Mouse (Mus musculus): ENCODE results near the gene Vsig10. TPM values are rescaled to one million over a fixed set of nuclear protein-coding genes. Genes with fewer than 3 reads are reported as not detected.

Vsig10 gene
- polyA plus RNA-seq, 1 experiment, result 17.2 TPM

DNA sequence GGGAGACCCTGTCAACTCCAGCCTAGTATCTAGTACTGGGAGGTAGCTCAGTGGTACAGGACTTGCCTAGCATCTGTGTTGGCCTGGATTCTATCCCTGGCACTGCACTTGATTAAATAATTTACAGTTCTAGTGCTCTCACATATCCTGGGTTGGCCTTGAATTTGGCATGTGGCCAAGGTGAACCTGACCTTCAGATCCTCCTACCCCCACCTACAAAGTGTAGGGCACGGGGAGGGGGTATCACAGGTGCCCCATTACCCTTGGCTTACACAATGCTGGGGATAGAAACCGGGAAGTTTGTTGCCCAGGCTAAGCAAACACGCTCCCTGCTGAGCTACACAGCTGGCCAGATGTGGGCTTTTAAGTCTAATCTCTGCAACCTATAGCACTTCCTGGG lies 16.0 kb upstream of the Vsig10 start:
- H3K4me1 ChIP-seq (ENCODE audit: control insufficient read depth, insufficient read depth, low read length), result no peaks in the 10 kb centered on the region; the same call in 1 of the 2 replicates
- no peaks in the 10 kb centered on the region for H3K36me3 ChIP-seq (ENCODE audit: control insufficient read depth, insufficient read depth, low read length)
- WGBS, result 40% methylated on average over 3 of the region's 3 CpGs
- H3K4me3 ChIP-seq (ENCODE audit: insufficient read depth, low read depth, low read length), result no peak overlapping the region
- H3K27me3 ChIP-seq (replicated peaks; ENCODE audit: control insufficient read depth, insufficient read depth, low read length), result no peaks in the 10 kb centered on the region
- peak; percentile 54 for DNase-seq
- no peak overlapping the region for H3K27ac ChIP-seq (ENCODE audit: insufficient read depth, low read depth, low read length)
- TF ChIP-seq CTCF (conservative IDR thresholded peaks at IDR 0.05; ENCODE audit: insufficient read depth, insufficient read length, low read depth, low read length) (no peak), POLR2A (IDR thresholded peaks at IDR 0.05; ENCODE audit: low read depth, low read length) (no peak)

DNA sequence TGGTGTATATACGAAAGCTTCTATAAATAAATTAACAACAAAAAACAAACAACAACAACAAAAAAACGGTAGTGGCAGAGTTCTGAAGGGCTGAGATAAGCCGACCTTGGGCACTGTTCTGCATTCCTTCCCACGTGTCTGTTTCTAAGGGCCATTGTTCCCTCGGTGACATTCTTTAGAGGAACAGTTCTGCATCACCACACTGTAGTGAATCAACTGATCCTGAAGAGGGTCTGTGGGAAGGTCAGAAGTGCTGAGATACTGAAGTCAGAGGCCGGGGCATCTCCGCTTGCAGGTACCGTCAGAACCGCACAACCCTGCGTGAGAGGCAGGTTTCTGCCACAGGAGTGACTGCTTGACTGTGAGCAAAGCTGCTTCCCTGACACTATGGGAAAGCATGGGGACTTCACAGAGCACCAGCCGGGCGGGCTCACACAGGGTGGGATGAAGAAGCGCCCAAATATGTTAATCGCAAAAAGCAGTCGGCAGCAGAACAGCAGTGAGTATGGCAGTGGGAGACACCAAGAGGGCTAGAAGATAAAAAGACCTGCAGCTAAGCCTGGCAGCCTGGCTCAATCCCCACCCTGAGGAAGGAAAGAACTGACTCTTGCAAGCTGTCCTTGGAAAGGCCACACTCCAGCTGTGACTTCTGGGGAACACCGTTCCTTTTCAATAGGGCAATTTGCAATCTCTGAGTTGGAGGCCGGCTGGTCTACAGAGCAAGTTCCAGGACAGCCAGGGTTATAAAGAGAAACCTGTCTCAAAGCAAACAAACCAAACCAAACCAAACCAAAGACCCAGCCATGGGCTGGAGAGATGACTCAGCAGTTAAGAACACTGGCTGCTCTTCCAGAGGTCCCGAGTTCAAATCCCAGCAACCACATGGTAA lies 14.9 kb upstream of the Vsig10 start:
- 77% methylated on average over 18 of the region's 18 CpGs for WGBS
- Histone ChIP-seq H3K4me1 (ENCODE audit: control insufficient read depth, insufficient read depth, low read length) (no peaks in the 10 kb centered on the region; the same call in 1 of the 2 replicates), H3K27ac (ENCODE audit: insufficient read depth, low read depth, low read length) (no peak overlapping the region), H3K36me3 (ENCODE audit: control insufficient read depth, insufficient read depth, low read length) (no peaks in the 10 kb centered on the region), H3K27me3 (replicated peaks; ENCODE audit: control insufficient read depth, insufficient read depth, low read length) (no peaks in the 10 kb centered on the region), H3K4me3 (ENCODE audit: insufficient read depth, low read depth, low read length) (no peak overlapping the region)
- TF ChIP-seq POLR2A (IDR thresholded peaks at IDR 0.05; ENCODE audit: low read depth, low read length), result no peak
- DNase-seq, result no peak

DNA sequence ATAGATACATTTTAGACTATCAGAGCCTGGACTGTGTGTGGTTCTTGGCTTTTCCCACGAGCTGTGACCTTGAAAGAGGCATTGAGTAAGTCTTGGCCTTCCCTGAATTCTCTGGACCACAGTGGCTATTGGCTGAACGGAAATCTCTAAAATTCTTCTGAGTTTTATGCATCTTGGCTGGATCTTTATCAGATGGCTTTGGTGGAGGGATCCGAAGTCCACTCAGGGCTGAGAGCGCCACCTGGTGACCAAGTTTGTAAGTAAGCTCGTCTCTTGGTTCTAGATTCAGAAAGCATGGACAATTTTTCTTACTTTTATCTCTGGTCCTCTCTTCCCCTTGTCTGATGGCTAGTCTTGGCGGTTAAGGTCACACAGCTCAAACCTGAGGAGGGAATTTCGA lies 13.9 kb upstream of the Vsig10 start:
- no peaks in the 10 kb centered on the region; the same call in 1 of the 2 replicates for H3K4me1 ChIP-seq (ENCODE audit: control insufficient read depth, insufficient read depth, low read length)
- H3K27ac ChIP-seq (ENCODE audit: insufficient read depth, low read depth, low read length), result no peak overlapping the region
- no peaks in the 10 kb centered on the region for H3K27me3 ChIP-seq (replicated peaks; ENCODE audit: control insufficient read depth, insufficient read depth, low read length)
- no peak overlapping the region for H3K4me3 ChIP-seq (ENCODE audit: insufficient read depth, low read depth, low read length)
- H3K36me3 ChIP-seq (ENCODE audit: control insufficient read depth, insufficient read depth, low read length), result no peaks in the 10 kb centered on the region
- 41% methylated on average over 7 of the region's 7 CpGs for WGBS
- DNase-seq, result peak; percentile 90
- no peak for TF ChIP-seq POLR2A (IDR thresholded peaks at IDR 0.05; ENCODE audit: low read depth, low read length)
- TF ChIP-seq CTCF (conservative IDR thresholded peaks at IDR 0.05; ENCODE audit: insufficient read depth, insufficient read length, low read depth, low read length), result peak; percentile 81

DNA sequence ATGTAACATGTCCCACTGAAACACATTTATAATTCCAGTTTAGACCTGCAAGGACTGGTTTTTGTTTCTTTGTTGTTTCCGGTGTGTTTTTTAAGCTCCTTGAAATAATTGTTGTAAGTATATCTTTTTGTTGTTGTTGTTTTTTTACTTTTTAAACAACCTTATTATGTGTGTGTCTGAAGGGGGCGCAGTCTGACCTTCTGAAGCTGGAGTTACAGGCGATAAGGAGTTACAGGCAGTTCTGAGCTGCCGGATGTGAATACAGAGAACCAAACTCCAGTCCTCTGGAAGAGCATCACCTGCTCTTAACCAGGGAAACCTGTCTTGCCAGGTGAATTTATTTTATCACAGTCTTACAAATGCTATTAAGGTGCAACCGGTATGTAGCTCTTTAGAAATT lies 13.1 kb upstream of the Vsig10 start:
- 81% methylated on average over 5 of the region's 5 CpGs for WGBS
- Histone ChIP-seq H3K27me3 (replicated peaks; ENCODE audit: control insufficient read depth, insufficient read depth, low read length) (no peaks in the 10 kb centered on the region), H3K4me1 (ENCODE audit: control insufficient read depth, insufficient read depth, low read length) (no peaks in the 10 kb centered on the region; the same call in 1 of the 2 replicates), H3K27ac (ENCODE audit: insufficient read depth, low read depth, low read length) (no peak overlapping the region), H3K36me3 (ENCODE audit: control insufficient read depth, insufficient read depth, low read length) (no peaks in the 10 kb centered on the region), H3K4me3 (ENCODE audit: insufficient read depth, low read depth, low read length) (no peak overlapping the region)
- no peak for TF ChIP-seq CTCF (conservative IDR thresholded peaks at IDR 0.05; ENCODE audit: insufficient read depth, insufficient read length, low read depth, low read length)
- no peak for TF ChIP-seq POLR2A (IDR thresholded peaks at IDR 0.05; ENCODE audit: low read depth, low read length)
- DNase-seq, result no peak

DNA sequence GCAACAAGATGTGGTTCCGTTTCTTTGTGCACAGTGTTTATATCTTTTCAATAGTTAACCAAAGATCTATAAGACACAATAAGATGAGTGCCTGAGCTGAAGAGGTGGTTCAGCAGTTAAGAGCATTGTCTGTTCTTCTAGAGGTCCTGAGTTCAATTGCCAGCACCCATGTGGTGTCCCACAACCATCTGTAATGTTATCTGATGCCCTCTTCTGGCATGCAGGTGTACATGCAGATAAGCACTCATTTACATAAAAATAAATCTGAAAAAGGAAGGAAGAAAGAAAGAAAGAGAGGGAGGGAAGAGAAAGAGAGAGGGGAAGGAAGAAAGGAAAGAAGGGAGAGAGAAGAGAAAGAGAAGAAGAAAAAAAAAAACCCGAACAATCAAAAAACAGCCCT lies 12.1 kb upstream of the Vsig10 start:
- Histone ChIP-seq H3K36me3 (ENCODE audit: control insufficient read depth, insufficient read depth, low read length) (no peaks in the 10 kb centered on the region), H3K27ac (ENCODE audit: insufficient read depth, low read depth, low read length) (no peak overlapping the region), H3K27me3 (replicated peaks; ENCODE audit: control insufficient read depth, insufficient read depth, low read length) (no peaks in the 10 kb centered on the region), H3K4me1 (ENCODE audit: control insufficient read depth, insufficient read depth, low read length) (no peaks in the 10 kb centered on the region; the same call in 1 of the 2 replicates), H3K4me3 (ENCODE audit: insufficient read depth, low read depth, low read length) (no peak overlapping the region)
- 96% methylated on average over 2 of the region's 2 CpGs for WGBS
- DNase-seq, result no peak
- TF ChIP-seq CTCF (conservative IDR thresholded peaks at IDR 0.05; ENCODE audit: insufficient read depth, insufficient read length, low read depth, low read length) (no peak), POLR2A (IDR thresholded peaks at IDR 0.05; ENCODE audit: low read depth, low read length) (no peak)

DNA sequence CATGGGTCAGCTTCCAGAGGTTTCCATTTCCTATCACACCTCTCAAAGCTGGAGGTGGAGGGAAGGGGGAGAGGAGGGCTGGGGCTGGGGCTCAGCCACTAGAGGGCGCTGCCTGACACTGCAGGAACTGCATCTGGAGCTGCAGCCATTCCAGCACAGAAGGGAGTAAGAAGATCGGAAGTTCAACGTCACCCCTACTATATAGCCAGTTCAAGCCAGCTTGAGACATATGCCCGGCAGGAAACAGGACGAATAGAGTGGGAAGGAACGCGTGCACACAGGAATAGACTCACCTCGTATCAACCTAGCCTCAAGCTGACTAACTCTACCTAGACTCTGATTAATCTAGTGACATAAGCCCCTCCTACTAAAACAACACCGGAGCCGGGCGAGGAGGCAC lies 11.2 kb upstream of the Vsig10 start:
- H3K36me3 ChIP-seq (ENCODE audit: control insufficient read depth, insufficient read depth, low read length), result no peaks in the 10 kb centered on the region
- TF ChIP-seq CTCF (conservative IDR thresholded peaks at IDR 0.05; ENCODE audit: insufficient read depth, insufficient read length, low read depth, low read length) (peak; percentile 87), POLR2A (IDR thresholded peaks at IDR 0.05; ENCODE audit: low read depth, low read length) (no peak)
- WGBS, result 14% methylated on average over 11 of the region's 11 CpGs
- no peak overlapping the region for H3K27ac ChIP-seq (ENCODE audit: insufficient read depth, low read depth, low read length)
- H3K27me3 ChIP-seq (replicated peaks; ENCODE audit: control insufficient read depth, insufficient read depth, low read length), result no peaks in the 10 kb centered on the region
- H3K4me3 ChIP-seq (ENCODE audit: insufficient read depth, low read depth, low read length), result no peak overlapping the region
- DNase-seq, result peak; percentile 84
- H3K4me1 ChIP-seq (ENCODE audit: control insufficient read depth, insufficient read depth, low read length), result no peaks in the 10 kb centered on the region; the same call in 1 of the 2 replicates

DNA sequence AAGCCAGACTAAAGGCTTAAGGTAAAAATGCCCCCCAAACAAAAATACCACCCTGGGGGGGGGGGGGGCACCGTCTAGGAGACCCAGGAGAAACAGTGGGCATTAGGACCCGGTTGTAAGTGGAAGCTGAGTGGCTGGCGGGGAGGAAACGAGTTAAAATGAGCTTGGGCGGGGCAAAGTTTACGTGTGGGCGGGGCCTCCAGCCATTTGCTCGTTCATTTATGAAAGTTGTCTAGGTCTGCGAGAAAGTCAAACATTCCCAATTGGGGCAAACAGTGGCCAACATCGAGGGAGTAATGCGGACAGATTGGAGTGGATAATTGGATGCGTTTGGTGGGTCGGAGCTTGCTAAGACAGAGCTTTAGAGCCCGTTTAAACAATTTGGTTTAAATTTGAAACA lies 5.5 kb upstream of the Vsig10 start:
- no peaks in the 10 kb centered on the region for H3K4me1 ChIP-seq (ENCODE audit: control insufficient read depth, insufficient read depth, low read length)
- H3K4me3 ChIP-seq (ENCODE audit: insufficient read depth, low read depth, low read length), result peak overlapping the region; percentile 19; the same call in 1 of the 2 replicates
- H3K27ac ChIP-seq (ENCODE audit: insufficient read depth, low read depth, low read length), result no peak overlapping the region
- no peak for TF ChIP-seq POLR2A (IDR thresholded peaks at IDR 0.05; ENCODE audit: low read depth, low read length)
- TF ChIP-seq CTCF (conservative IDR thresholded peaks at IDR 0.05; ENCODE audit: insufficient read depth, insufficient read length, low read depth, low read length), result no peak
- WGBS, result 19% methylated on average over 14 of the region's 14 CpGs
- DNase-seq, result peak; percentile 83
- H3K36me3 ChIP-seq (ENCODE audit: control insufficient read depth, insufficient read depth, low read length), result no peaks in the 10 kb centered on the region
- H3K27me3 ChIP-seq (replicated peaks; ENCODE audit: control insufficient read depth, insufficient read depth, low read length), result no peaks in the 10 kb centered on the region
